Mouse (Mus musculus): ENCODE measurements at regions not wholly inside any gene's neighbourhood (a gene's known extent, or its start where the extent isn't known, plus 50 kb on each side); places are given as distances from the start of the nearest gene placed in this dataset.

GRCm38 (mm10) chr6:127207308-127207707 lies 55.3 kb upstream of the Ccnd2 start:
- 66% methylated on average over 5 of the region's 5 CpGs for WGBS
- Histone ChIP-seq H3K9ac (no peak overlapping the region), H3K36me3 (no peaks in the 10 kb centered on the region), H3K4me2 (replicated peaks) (no peak overlapping the region), H3K4me3 (replicated peaks) (no peak overlapping the region), H3K27me3 (no peaks in the 10 kb centered on the region), H3K27ac (replicated peaks) (no peak overlapping the region), H3K4me1 (no peaks in the 10 kb centered on the region), H3K9me3 (replicated peaks) (no peaks in the 10 kb centered on the region)
- no peak for ATAC-seq (ENCODE audit: insufficient number of reproducible peaks, low FRiP score, low TSS enrichment, low read depth)

- H3K27me3 ChIP-seq: no peaks in the 10 kb centered on the region
- ATAC-seq (ENCODE audit: insufficient number of reproducible peaks, low FRiP score, low TSS enrichment, low read depth): no peak
- H3K36me3 ChIP-seq: no peaks in the 10 kb centered on the region
- WGBS: 88% methylated on average over 3 of the region's 3 CpGs
- H3K4me2 ChIP-seq (replicated peaks): no peak overlapping the region
- H3K9ac ChIP-seq: no peak overlapping the region
- H3K4me3 ChIP-seq (replicated peaks): no peak overlapping the region
- no peaks in the 10 kb centered on the region for H3K9me3 ChIP-seq (replicated peaks)
- H3K4me1 ChIP-seq: no peaks in the 10 kb centered on the region
- no peak overlapping the region for H3K27ac ChIP-seq (replicated peaks)
Measured at GRCm38 (mm10) chr6:127213355-127213754, 61.4 kb upstream of the Ccnd2 start.

GRCm38 (mm10) chr6:127215915-127216314 lies 63.9 kb upstream of the Ccnd2 start:
- Histone ChIP-seq H3K27me3 (no peaks in the 10 kb centered on the region), H3K27ac (replicated peaks) (no peak overlapping the region), H3K9me3 (replicated peaks) (no peaks in the 10 kb centered on the region), H3K36me3 (no peaks in the 10 kb centered on the region), H3K4me1 (peaks cover 9% of the 10 kb centered on the region; the same call in 1 of the 2 replicates), H3K4me2 (replicated peaks) (no peak overlapping the region), H3K9ac (no peak overlapping the region), H3K4me3 (replicated peaks) (no peak overlapping the region)
- WGBS: 54% methylated on average over 4 of the region's 4 CpGs
- ATAC-seq (ENCODE audit: insufficient number of reproducible peaks, low FRiP score, low TSS enrichment, low read depth): no peak

GRCm38 (mm10) chr6:127218634-127219445 lies 66.8 kb upstream of the Ccnd2 start:
- WGBS: 54% methylated on average over 17 of the region's 17 CpGs
- Histone ChIP-seq H3K9me3 (replicated peaks) (no peaks in the 10 kb centered on the region), H3K4me3 (replicated peaks) (no peak overlapping the region), H3K27me3 (no peaks in the 10 kb centered on the region), H3K4me1 (peaks cover 9% of the 10 kb centered on the region; the same call in 1 of the 2 replicates), H3K4me2 (replicated peaks) (0 out of 2 replicates have a peak overlapping the region, but pooled peaks have one; percentile 8), H3K27ac (replicated peaks) (no peak overlapping the region), H3K9ac (no peak overlapping the region), H3K36me3 (no peaks in the 10 kb centered on the region)
- no peak for ATAC-seq (ENCODE audit: insufficient number of reproducible peaks, low FRiP score, low TSS enrichment, low read depth)

GRCm38 (mm10) chr6:127219446-127219802 lies 67.4 kb upstream of the Ccnd2 start:
- Histone ChIP-seq H3K27me3 (no peaks in the 10 kb centered on the region), H3K4me1 (peaks cover 9% of the 10 kb centered on the region; the same call in 1 of the 2 replicates), H3K9ac (no peak overlapping the region), H3K9me3 (replicated peaks) (no peaks in the 10 kb centered on the region), H3K27ac (replicated peaks) (no peak overlapping the region), H3K4me3 (replicated peaks) (no peak overlapping the region), H3K36me3 (no peaks in the 10 kb centered on the region), H3K4me2 (replicated peaks) (peak overlapping the region; percentile 8; the same call in 1 of the 2 replicates)
- ATAC-seq (ENCODE audit: insufficient number of reproducible peaks, low FRiP score, low TSS enrichment, low read depth): no peak
- WGBS: 61% methylated on average over 7 of the region's 7 CpGs

- WGBS: 64% methylated on average over 5 of the region's 5 CpGs
- Histone ChIP-seq H3K4me1 (no peaks in the 10 kb centered on the region), H3K9me3 (replicated peaks) (no peaks in the 10 kb centered on the region), H3K9ac (no peak overlapping the region), H3K27me3 (no peaks in the 10 kb centered on the region), H3K36me3 (no peaks in the 10 kb centered on the region), H3K4me3 (replicated peaks) (no peak overlapping the region), H3K4me2 (replicated peaks) (no peak overlapping the region), H3K27ac (replicated peaks) (no peak overlapping the region)
- ATAC-seq (ENCODE audit: insufficient number of reproducible peaks, low FRiP score, low TSS enrichment, low read depth): no peak
Measured at GRCm38 (mm10) chr6:127226242-127226983, 74.4 kb upstream of the Ccnd2 start.

- Histone ChIP-seq H3K9me3 (replicated peaks) (no peaks in the 10 kb centered on the region), H3K4me2 (replicated peaks) (no peak overlapping the region), H3K4me3 (replicated peaks) (no peak overlapping the region), H3K36me3 (no peaks in the 10 kb centered on the region), H3K27ac (replicated peaks) (no peak overlapping the region), H3K27me3 (no peaks in the 10 kb centered on the region), H3K9ac (no peak overlapping the region), H3K4me1 (no peaks in the 10 kb centered on the region)
- ATAC-seq (ENCODE audit: insufficient number of reproducible peaks, low FRiP score, low TSS enrichment, low read depth): no peak
- WGBS: 73% methylated on average over 4 of the region's 4 CpGs
Measured at GRCm38 (mm10) chr6:127236510-127237109, 84.6 kb upstream of the Ccnd2 start.

- H3K27ac ChIP-seq (replicated peaks): no peak overlapping the region
- H3K9me3 ChIP-seq (replicated peaks): no peaks in the 10 kb centered on the region
- no peaks in the 10 kb centered on the region for H3K36me3 ChIP-seq
- no peak overlapping the region for H3K9ac ChIP-seq
- H3K4me2 ChIP-seq (replicated peaks): no peak overlapping the region
- 79% methylated on average over 12 of the region's 12 CpGs for WGBS
- no peak overlapping the region for H3K4me3 ChIP-seq (replicated peaks)
- no peaks in the 10 kb centered on the region for H3K4me1 ChIP-seq
- H3K27me3 ChIP-seq: no peaks in the 10 kb centered on the region
- ATAC-seq (ENCODE audit: insufficient number of reproducible peaks, low FRiP score, low TSS enrichment, low read depth): no peak
Measured at GRCm38 (mm10) chr6:127237168-127237567, 85.2 kb upstream of the Ccnd2 start.

GRCm38 (mm10) chr6:127239529-127240471 lies 87.8 kb upstream of the Ccnd2 start:
- ATAC-seq (ENCODE audit: insufficient number of reproducible peaks, low FRiP score, low TSS enrichment, low read depth): no peak
- WGBS: 54% methylated on average over 12 of the region's 12 CpGs

GRCm38 (mm10) chr6:127240472-127241375 lies 88.7 kb upstream of the Ccnd2 start:
- H3K27ac ChIP-seq (replicated peaks): no peak overlapping the region
- no peak overlapping the region for H3K4me3 ChIP-seq (replicated peaks)
- H3K27me3 ChIP-seq: no peaks in the 10 kb centered on the region
- WGBS: 83% methylated on average over 19 of the region's 19 CpGs
- H3K36me3 ChIP-seq: no peaks in the 10 kb centered on the region
- no peaks in the 10 kb centered on the region for H3K9me3 ChIP-seq (replicated peaks)
- no peak overlapping the region for H3K9ac ChIP-seq
- H3K4me2 ChIP-seq (replicated peaks): no peak overlapping the region
- ATAC-seq (ENCODE audit: insufficient number of reproducible peaks, low FRiP score, low TSS enrichment, low read depth): no peak
- no peaks in the 10 kb centered on the region for H3K4me1 ChIP-seq

More at GRCm38 (mm10) chr6:127239529-127240471, 87.8 kb upstream of the Ccnd2 start:
- Histone ChIP-seq H3K9me3 (replicated peaks) (no peaks in the 10 kb centered on the region), H3K27ac (replicated peaks) (no peak overlapping the region), H3K9ac (no peak overlapping the region), H3K36me3 (no peaks in the 10 kb centered on the region), H3K4me2 (replicated peaks) (no peak overlapping the region), H3K4me3 (replicated peaks) (no peak overlapping the region), H3K27me3 (no peaks in the 10 kb centered on the region), H3K4me1 (no peaks in the 10 kb centered on the region)

Measured in embryonic facial prominence, embryonic 15.5 days (tissue).